Mouse (Mus musculus) left cerebral cortex, postnatal 36 days (tissue): ENCODE data around the gene Gm281. TPM values are rescaled to one million over a fixed set of nuclear protein-coding genes. Genes with fewer than 3 reads are reported as not detected.
"Not testable (repeated sequence)": the region's sequence is repeated elsewhere in the genome, so short reads cannot be mapped to it uniquely, and the experiment has no call there.

ENCODE experiments used
- DNase-seq, 2 experiments: peaks; one replicate each; pipeline ENCODE4 v3.0.0; 2021 to 2022; ENCODE audit warnings: low spot score in 2 of 2, mixed read lengths in 1 of 2
- intact Hi-C: fragments of 180-260 bp; cut with DNase I; formaldehyde crosslinking; loops from one replicate; pipeline ENCODE4 v1.15.1; 2025
- total RNA-seq, 2 experiments: library from RNA; stranded (reverse); gene quantifications; 2 replicates each; pipeline ENCODE4 v1.2.3; 2021

Gene Gm281
- not detected for total RNA-seq

DNA sequence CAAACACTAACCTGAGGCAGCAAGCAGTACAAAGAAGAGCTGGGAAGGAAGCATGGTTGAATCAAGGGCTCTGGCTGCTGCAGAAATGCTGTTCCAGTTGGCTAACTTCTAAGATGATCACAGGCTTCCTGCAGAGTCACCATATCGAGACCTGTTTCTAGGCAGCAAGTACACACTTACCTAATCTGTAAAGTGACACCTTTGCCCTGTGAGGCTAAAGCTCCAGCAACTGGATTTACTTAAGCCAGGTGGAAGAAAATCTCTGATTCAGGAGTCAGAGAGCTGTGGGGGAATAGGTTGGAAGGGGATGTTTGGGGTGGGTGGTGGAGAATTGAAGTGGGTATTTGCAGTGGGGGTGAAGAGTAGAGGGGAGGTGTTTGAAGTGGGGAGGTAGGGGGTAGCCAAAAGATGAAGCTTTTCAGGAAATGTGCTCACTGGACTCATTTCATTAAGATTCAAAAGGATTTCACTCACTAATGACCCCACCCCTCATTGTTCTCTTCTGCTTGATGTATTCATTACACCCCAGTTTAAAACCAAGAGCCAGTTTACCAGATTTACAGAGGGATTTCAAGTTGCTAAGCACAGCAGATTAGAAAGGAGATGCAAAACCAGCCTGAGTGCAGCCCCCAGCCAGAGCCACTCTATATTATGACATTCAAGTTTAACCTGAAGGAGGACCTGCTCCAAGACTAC is at the start of gene Gm281:
Gm281 (minus strand) TSS at position 92 of the 696 bp plus-strand sequence.
- intact Hi-C loops = no loop called here
- DNase-seq = no peak

DNA sequence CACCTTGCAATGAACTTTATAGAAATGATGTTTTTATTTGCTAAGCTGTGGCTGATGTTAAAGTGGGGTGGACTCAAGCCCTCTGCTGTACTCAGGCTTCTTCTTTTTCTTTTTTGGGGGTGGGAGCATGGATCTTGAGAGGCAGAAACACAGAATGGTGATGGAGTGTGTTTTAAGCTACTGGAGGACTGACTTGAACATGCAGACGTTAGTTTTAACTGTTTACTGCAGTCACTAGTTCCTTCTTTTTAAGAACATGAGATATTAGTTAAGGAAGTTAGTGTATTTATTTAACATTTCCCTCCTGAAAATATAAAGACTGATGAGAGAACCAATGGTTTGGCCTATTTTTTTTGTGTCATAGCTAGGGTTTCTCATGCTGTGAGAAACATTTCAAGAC is 49.2 kb upstream of the Gm281 start:
- no peak for DNase-seq
- intact Hi-C loops = loop anchor here (5.0 kb wide), 1 partner anchor 134 kb away; no protein-coding TSS in a partner anchor

DNA sequence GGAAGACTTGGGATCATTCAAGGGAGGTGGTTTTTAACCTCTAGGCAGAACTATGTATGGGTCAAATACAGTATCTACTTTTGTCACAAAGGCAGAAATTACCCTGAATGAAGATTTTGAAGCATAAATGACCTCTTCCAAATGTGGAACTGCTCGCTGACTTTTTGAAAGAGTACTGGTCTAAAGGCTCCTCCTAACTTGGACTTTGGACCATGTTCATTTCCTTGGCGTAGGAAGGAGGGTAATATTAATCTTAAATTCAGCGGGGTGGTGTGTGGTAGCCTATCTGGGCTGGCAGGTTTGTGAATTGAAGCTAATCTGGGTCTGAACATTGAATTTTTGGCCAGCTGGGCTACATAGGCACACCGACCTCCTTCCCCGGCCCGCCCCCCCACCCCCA is 48.2 kb upstream of the Gm281 start:
- intact Hi-C loops = loop anchor here (5.0 kb wide), 1 partner anchor 135 kb away; no protein-coding TSS in a partner anchor
- DNase-seq = no peak

DNA sequence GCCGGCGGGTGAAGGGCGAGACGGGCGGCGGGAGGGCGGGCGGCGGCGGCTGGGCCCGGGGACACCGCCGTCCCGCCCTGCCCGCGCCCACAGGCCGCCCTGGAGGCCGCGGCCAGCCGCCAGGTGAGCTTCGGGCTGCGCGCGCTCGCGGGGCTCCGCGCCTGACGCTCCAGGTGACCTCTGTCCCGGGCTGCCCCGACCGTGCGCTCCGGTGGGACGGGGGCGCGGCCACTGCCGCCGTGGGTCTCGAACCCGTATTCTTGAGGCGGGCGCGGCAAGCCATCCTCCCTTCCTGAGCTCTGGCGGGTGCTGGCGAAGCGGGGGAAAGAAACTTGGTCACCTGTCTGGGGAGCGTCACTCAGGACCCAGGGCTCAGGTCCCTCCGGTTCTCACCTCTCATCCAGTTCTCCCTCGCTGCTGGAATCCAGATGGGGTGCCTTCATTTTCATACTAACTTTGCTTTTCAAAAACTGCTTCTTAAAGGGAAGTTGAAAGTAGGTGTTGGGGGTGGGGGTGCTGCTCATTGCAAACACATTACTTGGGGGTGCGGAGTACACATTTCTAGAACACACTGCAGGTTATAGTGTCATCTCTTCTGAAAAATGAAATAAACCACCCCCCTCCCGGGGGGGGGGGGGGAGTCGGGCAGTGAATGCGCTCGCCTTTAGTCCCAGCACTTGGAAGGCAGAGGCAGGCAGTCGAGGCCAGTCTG is 47.3 kb upstream of the Gm281 start, which contains the start of the genes Atxn7 and Thoc7:
Atxn7 (plus strand) TSS at position 40 of the 712 bp plus-strand sequence.
Thoc7 (minus strand) TSS at position 452 of the 712 bp plus-strand sequence.
- DNase-seq = peak; percentile 36 to 40
- intact Hi-C loops = loop anchor here (2.0 to 5.0 kb wide), 2 partner anchors 51 to 136 kb away; no protein-coding TSS in a partner anchor

DNA sequence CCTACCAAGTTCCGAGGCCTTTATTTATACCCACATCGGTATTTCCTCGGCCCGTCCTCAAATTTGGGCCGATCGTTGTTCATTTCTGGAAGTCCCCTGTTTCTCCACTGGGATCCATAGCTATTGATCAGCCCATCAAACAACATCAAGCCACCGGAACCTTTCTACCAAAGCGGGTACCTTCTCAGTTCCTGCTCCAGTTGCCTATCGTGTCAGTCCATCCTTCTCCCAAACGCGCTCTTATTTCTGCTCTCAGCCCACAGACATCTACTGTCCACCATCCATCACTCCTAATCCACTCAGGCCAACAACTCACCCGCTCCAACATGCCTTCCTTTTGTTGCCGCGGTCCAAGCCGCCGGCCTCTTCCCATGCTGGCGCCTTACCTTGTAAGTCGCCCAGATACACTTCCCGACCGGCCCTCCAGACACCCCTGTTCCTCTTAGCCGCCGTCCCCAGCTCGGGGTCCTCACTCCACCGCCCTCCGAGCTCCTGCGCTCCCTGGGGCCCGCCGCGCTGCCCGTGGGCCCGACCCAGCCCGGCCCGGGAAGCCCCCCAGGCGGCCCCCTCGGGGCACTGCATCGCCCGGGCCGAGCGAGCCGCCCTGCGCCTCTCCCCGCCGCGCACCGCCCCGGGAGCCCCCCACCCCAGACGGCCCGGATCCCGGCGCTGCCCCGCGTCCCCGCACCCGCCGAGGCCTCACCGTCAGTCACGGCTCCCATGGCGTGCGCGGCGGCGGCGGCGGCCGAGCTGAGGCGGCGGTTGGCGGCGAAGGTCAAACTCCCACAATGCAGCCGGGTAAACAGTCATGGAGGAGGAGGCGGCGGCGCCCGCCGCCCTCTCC is 46.4 kb upstream of the Gm281 start:
- DNase-seq = peak; percentile 54 to 70
- intact Hi-C loops = loop anchor here (2.0 to 5.0 kb wide), 2 partner anchors 52 to 137 kb away; no protein-coding TSS in a partner anchor

DNA sequence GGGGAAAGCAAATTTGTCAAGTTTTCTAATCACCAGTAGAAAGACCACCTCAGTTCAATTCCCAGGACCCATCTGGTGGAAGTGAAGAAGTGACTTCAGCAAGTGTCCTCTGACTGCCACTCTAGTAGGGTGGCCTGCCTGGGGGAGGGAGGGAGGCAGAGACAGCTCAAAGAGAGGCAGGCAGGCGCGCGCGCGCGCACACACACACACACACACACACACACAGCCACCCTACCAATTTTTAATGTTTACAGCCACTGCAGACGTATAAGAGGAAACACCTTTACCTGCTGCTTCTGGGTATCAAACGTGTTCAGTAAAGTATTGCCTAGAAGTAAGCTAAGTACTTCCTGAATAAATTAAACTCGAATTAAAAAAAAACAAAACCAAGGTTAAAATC is 45.8 kb upstream of the Gm281 start:
- peak in 1 of 2 experiments; percentile 15 for DNase-seq

DNA sequence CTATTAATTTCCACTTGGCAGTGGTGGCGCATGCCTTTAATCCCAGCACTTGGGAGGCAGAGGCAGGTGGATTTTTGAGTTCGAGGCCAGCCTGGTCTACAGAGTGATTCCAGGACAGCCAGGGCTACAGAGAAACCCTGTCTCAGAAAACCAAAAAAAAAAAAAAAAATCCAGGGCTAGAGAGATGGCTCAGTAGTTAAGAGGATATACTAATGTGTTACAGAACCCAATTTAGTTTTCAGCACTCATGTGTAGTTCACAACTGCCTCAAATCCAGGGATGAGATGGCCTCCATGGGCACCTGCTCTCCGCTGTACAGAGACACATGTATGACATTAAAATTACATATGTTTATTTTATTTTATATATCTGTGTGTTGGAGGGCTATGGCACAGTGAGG is 37.9 kb upstream of the Gm281 start:
- intact Hi-C loops, DNase-seq: not testable (repeated sequence)

More for the DNA sequence above, 45.8 kb upstream of the Gm281 start:
- intact Hi-C loops = loop anchor here (2.0 to 5.0 kb wide), 2 partner anchors 53 to 137 kb away; no protein-coding TSS in a partner anchor

DNA sequence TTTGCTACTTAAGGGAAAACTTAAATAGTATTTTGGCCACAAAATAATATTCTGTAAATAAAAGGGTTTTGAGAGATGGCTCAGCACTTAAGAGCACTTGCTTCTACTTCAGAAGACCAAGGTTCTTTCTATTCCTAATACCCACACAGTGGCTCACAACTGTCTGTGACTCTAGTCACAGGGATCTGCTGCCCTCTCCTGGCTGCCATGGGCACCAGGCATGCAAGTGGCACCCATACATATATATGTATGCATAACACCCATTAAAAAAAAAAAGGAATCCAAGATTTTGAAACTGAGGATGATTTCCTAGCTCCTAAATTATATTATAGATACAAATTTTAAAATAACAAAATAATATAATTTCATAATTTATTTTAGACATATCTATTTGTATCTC is 36.1 kb upstream of the Gm281 start:
- DNase-seq = no peak
- intact Hi-C loops = no loop called here

DNA sequence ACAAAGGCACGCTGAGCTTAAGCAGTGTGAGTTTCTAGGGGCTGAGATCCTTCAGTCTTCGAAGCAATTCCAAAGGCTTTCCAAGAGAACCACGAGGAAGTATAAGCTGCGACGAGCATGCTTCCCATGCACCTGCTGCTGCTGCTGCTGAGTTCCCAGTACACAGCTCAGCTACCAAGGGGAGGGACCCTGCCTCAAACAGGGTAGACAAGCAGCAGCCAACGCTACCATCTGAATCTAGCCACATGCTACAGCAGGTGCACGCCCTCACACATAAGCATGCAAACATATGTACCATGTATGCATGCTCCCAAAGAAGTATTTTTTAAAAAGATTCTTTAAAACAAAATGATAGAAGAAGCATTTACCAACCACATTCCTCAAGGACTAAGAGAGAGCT is 34.1 kb upstream of the Gm281 start:
- intact Hi-C loops = no loop called here
- no peak for DNase-seq

DNA sequence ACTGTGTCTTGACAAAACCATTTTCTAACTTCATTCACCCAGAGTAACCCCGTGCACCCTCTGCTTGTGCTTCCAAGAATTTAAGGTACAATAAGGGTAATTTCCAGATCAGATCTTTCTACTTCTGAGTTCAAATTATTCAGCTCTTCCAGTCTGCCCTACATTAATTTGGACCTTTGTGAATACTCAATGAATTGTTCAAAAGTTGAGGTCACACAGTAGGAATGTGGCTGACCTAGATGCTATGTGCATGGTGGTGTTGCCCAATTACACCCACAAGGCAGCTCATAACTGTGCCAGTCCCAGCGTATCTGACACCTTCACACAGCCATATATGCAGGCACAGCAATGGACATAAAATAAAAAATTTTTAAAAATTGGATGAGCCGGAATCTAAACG is 30.4 kb upstream of the Gm281 start:
- DNase-seq = no peak
- intact Hi-C loops = no loop called here

DNA sequence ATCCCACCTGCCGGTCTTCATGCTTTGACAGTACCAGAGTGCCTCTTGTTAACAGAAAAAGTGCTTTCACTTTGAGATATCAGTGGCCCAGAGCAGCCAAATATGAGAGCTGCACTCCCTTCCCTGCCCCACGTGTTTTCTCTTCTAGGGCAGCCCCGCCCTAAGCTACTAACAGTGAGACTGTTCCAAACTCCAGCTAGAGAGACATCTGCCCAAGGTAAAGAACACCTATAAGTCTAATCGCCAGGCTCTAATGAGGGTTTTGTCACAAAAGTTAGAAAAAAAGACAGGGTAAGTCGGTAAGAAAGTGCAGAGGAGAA is 19.7 kb upstream of the Gm281 start:
- DNase-seq = no peak
- intact Hi-C loops = no loop called here

DNA sequence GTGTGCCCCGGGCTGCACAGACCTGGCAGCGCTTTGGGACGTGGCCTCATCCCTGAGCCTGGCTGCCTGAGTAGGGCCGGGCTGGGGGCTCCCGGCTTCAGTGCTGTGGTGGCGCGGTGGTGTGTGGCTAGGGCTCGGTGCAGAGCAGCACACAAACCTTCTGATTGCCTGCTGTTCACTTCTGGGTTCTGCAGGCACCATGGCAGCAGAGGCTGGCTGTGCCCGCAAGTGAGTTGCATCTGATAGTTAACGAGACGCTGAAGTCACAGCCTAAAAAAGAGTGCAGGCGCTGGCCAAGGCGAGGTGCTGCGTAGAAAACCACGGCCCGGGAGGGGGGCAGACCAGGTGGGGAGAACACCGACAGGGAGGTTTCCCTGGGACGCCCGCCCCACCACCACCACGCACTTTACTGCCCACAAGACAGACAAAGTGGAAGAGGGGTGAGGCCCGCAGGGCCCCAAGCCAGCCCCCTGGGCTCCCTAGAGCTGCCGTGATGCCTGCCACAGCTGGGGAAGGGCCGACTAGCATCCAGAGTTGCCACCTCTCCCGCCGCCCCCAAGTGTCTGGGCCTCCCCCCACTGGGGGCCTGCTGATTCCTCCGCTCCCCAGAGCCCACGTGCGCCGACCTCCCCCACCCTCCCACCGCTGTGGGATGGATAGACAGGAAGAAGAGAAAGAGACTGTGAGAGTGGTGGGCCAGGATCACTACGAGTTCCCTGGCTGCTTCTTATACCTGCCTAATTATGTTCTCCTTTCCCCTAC is 19.2 kb upstream of the Gm281 start:
- no peak for DNase-seq
- intact Hi-C loops = no loop called here

DNA sequence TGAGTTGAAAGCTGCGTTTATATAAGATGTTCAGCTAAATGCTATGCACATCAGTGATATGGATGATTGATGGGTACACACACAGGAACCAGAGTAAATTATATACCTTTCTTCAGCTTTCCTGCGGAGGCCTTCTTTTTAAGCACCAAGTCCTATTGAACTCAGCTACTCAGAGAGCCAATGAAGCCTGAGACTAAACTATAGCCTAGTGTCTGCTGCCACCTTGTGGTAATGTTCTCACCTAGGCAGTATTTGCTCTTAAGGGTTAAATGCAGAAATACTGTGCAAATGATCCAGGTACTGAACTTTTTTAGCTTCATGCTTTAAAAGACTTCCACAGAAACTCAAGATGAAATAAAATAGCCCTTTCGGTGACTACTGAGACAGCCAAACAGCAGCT is 3.4 kb upstream of the Gm281 start:
- intact Hi-C loops = loop anchor here (2.0 kb wide), 1 partner anchor 561 kb away; no protein-coding TSS in a partner anchor
- peak in 1 of 2 experiments; percentile 51 for DNase-seq

DNA sequence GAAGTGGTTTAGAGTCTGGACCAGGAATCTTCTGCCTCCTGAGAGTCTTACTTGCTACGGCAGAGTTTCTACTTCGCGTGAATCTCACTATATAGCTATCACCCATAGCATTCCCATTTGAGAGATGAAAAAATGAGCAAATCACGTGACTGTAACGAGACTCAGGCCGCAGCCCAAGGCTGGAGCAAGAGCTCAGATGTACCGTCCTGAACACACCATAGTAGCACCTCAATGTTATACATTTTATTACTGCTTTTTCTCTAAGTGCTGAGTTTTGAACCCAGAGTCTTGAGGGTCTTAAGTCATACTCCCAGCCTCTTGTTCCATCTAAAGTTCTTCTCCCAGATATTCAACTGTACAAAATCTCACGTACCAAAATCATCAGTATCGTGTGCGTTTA is 2.9 kb upstream of the Gm281 start:
- intact Hi-C loops = loop anchor here (2.0 kb wide), 1 partner anchor 560 kb away; no protein-coding TSS in a partner anchor
- no peak for DNase-seq

DNA sequence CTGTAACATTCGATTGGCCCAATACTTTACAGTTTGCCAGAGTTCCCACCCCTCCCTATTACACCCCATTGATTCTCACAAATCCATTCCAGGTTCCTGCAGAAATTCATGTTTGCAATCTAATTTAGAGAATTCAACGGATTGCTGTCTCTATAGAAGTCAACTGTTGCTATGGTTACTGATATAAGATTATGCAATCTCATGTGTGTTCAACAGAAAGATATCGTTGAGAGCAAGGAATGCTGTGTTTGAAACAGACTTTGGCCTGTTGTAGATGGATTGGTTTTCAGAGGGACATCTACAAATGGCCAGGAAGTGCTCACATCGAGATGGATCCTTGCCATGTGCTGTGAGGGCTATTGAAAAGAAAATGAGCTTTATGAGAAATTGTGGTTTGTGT is 929 bp upstream of the Gm281 start:
- intact Hi-C loops = no loop called here
- no peak for DNase-seq

DNA sequence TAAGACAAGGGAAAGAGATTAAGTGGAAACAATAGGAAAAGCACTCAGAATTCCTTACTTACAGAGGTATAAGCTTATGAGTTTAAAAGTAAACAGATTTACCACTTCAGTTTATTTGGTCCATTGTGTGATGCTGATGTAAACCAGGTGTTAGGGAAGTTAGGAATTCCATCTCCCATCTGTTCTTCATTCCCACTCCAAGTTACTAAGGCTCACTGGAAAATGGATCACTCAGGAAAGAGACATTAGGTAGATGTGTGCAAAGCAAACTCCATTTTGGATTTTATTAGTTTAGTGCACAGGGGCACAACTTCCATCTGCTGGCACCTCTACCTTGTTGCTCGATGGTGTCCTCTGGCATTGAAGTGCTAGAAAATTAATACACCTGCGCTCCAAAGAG is 4.1 kb downstream of the Gm281 start:
- DNase-seq = no peak
- intact Hi-C loops = no loop called here

DNA sequence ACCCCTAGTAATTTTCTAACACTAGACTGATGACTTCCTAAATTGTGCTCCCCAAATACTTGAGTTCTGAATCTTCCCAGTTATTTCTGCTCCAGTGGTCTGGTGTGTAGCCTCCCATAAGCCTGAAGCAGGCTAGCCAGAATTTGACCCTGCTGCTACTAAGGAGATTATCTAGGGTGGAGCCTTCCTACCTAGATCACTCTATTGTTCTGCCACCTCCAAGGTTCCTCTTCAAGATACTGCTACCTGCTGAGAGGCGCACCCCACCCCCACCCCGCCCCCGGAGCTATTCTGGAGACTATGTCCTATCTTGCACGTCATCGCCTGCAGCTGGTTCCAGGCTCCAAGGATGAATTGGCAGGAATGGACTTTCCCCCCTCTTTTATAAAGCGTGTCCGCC is 7.1 kb downstream of the Gm281 start:
- intact Hi-C loops = loop anchor here (10.0 kb wide), 1 partner anchor 312 kb away; no protein-coding TSS in a partner anchor
- DNase-seq = no peak

DNA sequence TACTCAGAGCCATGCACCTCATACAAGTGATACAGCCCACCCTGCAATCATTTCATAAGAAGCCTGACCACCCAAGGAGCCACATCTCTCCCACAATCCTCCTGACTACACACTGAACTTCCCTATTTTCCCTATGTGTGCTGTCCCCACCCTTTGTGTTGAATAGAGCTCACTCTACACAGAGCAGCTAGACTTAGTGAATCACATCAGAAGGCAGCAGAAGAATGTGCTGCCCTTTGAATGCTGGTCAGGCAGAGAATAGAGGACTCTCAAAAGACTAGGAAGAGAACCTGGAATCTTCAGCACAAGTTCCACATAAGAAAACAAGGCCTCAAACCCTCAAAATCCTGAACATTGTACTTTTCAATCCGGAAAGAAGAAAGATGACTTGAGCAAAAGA is 7.8 kb downstream of the Gm281 start:
- intact Hi-C loops = loop anchor here (10.0 kb wide), 1 partner anchor 312 kb away; no protein-coding TSS in a partner anchor
- DNase-seq = no peak

DNA sequence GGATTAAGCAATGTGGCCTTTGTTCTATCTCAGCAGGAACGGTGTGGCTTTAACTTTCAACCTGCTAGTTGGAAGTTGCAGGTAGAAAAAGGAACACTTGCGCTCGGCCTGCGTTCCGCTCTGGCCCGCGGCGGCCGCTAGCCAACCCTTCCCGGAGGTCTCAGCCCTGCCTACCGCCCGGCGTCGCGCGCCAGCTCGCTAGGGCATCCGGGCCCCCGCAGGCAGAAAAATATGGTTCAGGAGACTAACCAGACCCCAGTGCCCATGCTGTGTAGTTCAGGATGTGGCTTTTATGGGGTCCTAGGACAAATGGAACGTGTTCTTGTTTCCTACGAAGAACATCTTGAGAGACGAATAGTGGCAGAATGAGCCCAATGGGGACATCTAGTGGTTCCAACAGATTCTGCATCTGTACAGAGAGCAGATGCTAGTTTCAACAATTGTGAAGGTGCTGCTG is 12.6 kb downstream of the Gm281 start:
- intact Hi-C loops = loop anchor here (1.0 to 10.0 kb wide), 3 partner anchors 307 to 545 kb away; no protein-coding TSS in a partner anchor
- DNase-seq = peak; percentile 47 to 61
